Mouse (Mus musculus) erythroblast, adult 5-6 weeks (primary cell): ENCODE measurements around the gene Palm2. TPM values are rescaled to one million over a fixed set of nuclear protein-coding genes. Genes with fewer than 3 reads are reported as not detected.

Experiments
- ATAC-seq: replicated peaks from 2 replicates; pipeline ENCODE4 v1.8.0; 2016; ENCODE audit warnings: moderate number of reproducible peaks, mild to moderate bottlenecking, moderate TSS enrichment, inconsistent platforms; ENCODE audit not compliant: poor library complexity, low FRiP score, severe bottlenecking
- total RNA-seq, 2 experiments: library from RNA; stranded (forward) in 1 of 2; stranded (reverse) in 1 of 2; fragments of 150-400 nt in 1 of 2; fragments of 200-764, 138-1000 nt in 1 of 2; gene quantifications; 2 replicates each; pipeline versions ENCODE4 v1.2.3 to v1.2.4; 2015 to 2017; ENCODE audit warnings: low replicate concordance in 2 of 2

Palm2 gene
- total RNA-seq, 2 experiments from 2014 or later = not detected

GRCm38 (mm10) chr4:57688131-57688530 is 254.1 kb downstream of the Palm2 start:
- no peak for ATAC-seq

- no peak for ATAC-seq
These were observed 256.0 kb downstream of the Palm2 start for GRCm38 (mm10) chr4:57690001-57690400.

- ATAC-seq = no peak
These were observed 256.8 kb downstream of the Palm2 start for GRCm38 (mm10) chr4:57690805-57691204.

DNA sequence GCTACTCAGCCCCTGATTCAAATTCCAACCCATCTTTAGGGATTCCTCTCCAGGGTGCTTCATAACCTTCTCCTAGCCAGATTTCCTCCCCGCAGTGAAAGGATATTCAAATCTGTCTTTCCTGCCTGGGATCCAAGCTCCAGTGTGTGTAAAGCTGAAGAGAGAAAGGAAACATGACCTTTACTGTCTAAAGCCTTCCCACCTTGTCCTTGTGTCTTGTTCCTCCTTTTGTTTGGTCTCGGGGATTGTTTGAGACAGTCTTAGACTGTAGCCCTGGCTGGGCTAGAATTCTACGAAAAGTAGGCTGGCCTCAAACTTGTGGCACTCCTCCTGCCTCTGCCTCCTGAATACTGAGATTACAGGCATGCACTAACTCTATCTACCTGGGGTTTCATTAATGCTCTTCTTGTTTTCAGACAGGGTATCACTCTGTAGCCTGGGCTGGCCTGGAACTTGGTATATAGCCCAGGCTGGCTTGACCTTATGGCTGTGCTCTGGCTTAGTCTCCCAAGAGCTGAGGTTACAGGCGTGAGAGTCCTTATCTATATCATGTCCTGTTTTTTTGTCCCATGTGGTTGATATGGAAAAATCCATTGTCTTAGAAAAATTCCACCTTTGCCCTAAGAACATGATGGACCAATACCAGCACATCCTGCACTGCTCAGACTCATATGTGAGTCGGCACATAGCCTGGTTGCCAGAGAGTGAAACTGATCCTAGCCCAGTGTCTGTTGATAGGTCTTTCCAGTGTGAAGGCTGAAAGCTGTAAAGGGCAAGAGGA is 260.5 kb downstream of the Palm2 start:
- ATAC-seq = no peak

DNA sequence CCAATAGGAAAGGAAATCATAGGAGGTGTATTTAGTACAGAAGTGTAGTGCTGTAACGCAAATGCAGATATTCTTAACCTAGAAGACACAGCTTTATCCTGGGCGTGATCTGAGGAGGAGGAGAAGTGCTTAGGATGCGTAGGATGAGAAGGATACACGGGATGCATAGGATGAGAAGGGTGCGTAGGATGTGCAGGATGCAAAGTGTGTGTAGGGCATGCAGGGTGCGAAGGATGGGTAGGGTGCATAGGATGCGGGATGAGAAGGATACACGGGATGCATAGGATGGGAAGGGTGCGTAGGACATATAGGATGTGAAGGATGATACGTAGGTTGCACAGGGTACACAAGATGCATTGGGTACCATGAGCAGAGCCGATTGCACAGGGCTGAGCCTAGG is 262.9 kb downstream of the Palm2 start:
- ATAC-seq = no peak

DNA sequence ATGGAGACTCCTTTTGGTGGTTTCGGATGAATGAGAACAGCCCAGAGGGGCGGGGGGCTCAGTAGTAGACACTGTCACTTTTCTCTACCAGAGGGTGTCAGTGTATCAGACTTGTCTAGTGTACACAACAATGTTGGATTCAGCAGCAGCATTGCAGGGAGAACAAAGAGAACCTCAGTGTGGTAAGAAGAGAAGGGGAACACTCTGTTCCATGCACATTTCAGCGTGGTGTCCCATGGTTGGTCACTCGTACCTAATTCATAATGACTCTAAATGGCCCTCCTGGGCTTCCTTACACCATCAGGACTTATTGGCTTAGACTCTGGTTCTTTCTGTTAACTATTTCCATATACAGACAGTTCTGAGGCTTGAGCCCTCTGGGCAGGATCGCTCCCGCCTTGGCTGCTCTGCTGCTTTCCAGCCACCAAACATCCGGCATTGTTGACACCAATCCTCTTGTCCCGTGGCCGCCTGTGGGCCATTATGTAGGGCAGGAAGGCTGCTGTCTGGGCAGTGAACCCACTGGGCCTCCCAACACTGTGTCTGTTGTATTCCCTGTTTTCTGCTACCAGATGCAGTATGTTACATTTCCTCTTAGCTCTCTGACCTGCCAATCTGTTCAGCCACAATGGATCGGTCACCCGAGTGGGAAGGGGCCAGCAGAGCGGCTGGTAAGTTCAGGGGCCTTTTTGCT is 264.0 kb downstream of the Palm2 start:
- no peak for ATAC-seq

- ATAC-seq = no peak
These were observed 267.5 kb downstream of the Palm2 start for GRCm38 (mm10) chr4:57701576-57701975.

DNA sequence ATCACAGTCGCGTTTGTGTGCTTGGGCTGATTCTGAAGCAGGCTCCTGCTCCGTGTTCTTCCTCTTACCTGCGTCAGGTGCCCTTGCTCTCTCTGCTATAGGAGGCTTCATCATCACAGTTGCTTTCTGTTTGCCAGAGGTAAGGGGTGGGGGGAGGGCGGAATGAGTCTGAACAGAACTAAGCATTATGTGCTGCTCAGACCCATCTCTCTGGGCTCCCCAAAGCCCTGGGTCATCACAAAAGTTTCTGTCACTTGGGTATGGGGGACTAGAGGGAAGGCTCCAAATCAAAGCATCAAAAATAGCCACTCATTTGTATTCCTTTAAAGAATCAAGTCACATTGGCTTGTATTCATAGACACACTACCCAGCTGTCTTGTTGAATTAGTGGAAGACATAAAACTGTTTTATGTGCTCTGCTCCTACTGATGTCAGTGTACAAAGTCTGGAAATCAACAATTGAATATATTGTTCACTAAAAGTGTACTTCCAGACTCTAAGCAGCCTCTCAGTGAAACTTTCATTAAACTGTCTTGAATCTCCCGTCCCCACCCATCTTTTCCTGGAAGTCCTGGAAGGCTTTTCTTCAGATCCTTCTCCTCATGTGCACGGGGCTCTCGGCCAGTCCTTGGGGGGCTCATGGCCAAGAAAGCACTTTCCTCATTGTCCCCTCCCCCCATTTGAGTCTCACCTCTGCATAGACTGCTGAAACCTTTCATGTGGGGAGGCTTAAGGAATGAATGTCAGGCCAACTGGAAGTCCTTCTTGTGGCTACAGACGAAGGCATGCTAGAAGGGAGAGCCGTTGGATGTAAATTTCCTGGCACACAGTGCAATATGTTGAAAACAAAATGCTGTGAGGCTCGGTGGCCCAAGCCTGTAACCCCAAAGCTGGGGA is 269.8 kb downstream of the Palm2 start:
- ATAC-seq = no peak

GRCm38 (mm10) chr4:57704575-57704974 is 270.5 kb downstream of the Palm2 start:
- no peak for ATAC-seq

DNA sequence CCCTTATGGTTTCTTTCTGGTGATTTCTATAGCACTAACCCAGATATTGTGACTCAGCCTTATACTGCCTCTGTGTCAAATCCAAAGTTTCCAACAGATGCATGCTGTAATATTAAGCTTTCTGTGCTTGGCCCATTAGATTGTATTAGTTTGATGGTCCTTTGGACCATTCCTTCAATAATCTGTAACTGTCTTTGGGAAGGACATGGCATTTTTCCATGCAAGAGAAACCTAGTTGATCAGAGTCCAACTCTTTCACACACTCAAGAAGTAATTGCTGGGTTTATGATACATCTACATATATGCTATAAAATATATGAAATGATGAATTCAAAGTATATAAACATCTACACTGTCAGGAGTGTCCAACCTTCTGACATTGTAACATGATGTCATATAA is 281.8 kb downstream of the Palm2 start:
- no peak for ATAC-seq

DNA sequence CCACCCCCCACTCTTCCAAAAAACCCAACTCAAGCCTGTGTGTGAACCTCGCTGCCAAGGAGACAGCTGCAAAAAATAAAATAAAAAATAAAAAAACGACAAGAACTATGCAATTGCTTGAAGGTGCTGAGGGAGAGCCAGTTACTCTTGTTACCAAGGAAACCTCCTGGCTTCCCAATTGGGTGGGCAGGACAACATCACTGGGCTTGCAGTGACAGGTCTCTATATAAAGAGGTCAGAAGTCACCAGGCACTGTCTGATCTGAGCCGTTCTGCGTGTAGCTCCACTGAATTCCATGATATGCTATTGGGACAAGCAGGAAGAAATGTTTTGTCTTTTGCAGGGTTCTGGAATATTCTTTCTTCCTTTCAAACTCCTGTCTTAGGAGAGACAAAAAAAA is 282.7 kb downstream of the Palm2 start:
- no peak for ATAC-seq

DNA sequence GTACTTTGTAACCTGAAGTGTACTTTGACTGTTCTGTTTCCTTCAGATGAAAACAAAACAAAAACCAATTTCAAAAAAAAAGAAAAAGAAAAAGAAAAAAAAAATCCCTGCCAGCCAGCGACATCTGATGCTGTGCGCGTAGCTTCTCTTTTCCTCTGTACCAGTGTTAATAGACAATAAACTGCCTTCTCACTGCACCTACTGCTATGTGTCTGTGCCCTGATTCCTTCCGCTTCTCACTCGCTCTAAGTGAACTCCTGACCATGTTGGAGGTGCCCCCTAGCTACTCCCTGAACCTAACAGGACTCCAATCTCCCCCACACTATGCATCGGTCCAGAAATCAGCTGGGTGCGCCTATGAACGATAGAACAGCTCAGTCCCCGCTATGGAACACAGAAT is 283.3 kb downstream of the Palm2 start, which contains the start of gene Akap2:
TSS of gene Akap2 (plus strand) at position 304 of the 400 bp plus-strand sequence.
- no peak for ATAC-seq

GRCm38 (mm10) chr4:57719370-57719769 is 285.3 kb downstream of the Palm2 start:
- no peak for ATAC-seq

DNA sequence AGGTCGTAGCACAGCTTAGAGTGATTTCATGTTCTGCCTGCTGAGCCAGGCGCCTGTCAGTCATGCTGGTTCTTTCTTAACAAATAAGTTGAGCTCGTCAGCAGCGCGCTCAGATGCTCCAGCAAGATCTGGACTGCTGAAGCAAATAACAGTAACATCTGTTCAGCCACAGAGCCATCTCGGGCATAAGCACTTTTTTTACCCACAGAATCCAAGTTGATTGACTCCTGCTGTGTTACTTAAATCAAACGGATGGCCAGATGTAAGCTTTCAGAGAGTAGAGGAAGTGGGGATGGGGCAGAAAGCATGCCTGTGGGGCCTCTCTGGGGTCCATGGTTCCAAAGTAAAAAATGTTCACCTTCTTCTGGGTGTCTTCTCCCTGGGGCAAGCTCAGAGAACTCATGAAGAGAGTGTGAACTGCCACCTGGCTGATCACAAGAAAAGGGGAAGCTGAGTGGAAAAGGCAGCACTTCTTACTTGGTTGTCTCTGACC is 286.9 kb downstream of the Palm2 start:
- ATAC-seq = no peak

DNA sequence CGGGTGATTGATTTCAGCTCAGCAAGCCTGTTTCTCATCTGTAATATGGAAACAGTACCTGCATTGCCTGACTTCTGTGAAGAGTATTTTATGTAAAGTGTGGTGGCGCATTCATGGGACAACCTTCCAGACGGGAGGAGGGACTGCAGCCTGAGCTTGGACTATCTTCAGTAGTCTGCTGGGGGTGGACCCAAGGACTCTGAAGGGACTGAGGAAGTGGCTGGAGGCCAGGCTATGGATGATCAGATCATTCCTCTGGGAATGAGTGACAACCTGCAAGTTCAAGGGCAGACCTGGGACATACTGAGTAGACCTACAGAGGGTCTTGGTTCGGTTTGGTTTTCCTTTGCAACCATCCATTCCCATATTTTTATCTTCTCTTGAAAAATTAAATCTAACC is 288.2 kb downstream of the Palm2 start:
- ATAC-seq = no peak

GRCm38 (mm10) chr4:57723659-57724058 is 289.6 kb downstream of the Palm2 start:
- ATAC-seq = no peak

- ATAC-seq = no peak
These were observed 291.5 kb downstream of the Palm2 start for GRCm38 (mm10) chr4:57725569-57725968.

DNA sequence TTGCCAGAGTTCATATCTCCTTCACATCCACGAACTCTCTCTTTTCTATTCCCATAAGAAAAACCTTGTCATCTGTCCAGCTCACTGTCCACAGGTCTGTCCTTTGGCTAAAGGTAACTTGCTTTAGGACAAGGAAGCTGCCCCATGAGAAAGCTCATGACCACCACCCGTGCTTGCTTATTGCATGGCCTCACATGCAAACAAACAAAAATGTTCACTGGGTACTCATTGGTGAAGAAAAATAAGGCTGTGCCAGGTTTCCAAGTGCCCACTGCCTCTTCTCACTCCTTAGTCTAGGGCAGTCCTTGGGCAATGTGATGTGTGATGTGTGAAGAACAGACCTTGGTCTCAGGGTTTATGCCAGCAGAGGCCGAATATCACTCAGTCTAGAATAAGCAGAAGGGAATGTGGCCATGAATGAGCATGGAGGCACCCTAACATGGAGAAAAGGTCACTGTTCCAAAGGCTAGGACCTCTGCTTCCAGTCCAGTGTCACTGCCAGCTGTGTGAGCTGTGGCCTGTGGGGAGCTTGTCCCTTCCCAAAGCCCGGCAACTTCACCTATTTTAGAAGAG is 294.6 kb downstream of the Palm2 start:
- no peak for ATAC-seq

DNA sequence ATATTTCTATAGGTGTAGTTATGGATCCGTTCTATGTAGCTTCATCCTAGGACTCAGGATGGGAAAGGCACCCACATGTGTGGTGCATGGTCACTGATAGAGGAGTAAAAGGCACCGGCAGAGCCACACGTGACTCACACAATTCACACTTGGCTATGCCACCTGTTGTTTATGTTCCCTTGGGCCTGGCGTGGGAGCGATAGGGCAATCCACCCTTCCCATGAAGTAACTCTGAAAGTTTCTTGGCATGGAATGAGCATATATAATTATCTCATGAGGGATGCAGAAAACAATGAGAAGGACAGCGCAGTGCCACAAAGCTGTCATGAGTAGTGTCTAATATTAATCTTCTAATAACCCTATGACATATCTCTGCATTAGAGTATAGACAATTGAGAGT is 296.0 kb downstream of the Palm2 start:
- ATAC-seq = no peak
